Mouse (Mus musculus): Measurements from ENCODE around the gene Tnfrsf12a. TPM values are rescaled to one million over a fixed set of nuclear protein-coding genes. Genes with fewer than 3 reads are reported as not detected.

Tnfrsf12a gene
- polyA plus RNA-seq, 1 experiment, result 3.8 TPM

DNA sequence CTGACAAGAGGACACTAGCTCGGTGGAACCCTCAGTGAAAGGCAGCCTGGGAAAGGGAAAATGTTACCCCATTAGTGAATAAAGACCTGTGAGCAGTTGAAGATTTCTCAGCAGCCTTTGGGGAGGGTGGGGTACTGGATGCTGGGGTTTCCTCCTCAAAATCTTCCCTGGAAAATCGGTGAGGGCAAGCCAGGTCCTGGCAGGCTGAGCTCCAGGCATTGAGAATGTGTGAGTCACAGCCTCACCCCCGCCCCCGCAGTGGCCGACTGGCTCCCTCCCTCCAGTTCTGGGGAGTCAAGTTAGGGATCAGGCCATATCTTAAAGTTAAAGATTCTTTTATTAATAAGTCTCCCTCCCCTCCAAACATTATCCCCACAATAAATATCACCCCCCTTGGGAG lies 2.1 kb downstream of the Tnfrsf12a start:
- DNase-seq (ENCODE audit: low read depth in 1 of 2, low spot score in 2 of 2), result no peak
- Histone ChIP-seq H3K27ac (ENCODE audit: insufficient read depth, low read length) (no peak overlapping the region), H3K27me3 (ENCODE audit: control insufficient read depth, insufficient read depth, low read length) (peaks cover 8% of the 10 kb centered on the region), H3K4me1 (ENCODE audit: control insufficient read depth, insufficient read depth, insufficient read length) (peaks cover 13% of the 10 kb centered on the region), H3K4me3 (ENCODE audit: extremely low read depth, insufficient read depth, insufficient read length) (no peak overlapping the region), H3K36me3 (ENCODE audit: control insufficient read depth, insufficient read depth, low read length) (peaks cover under 1% of the 10 kb centered on the region; the same call in 1 of the 2 replicates)
- 71% methylated on average over 5 of the region's 5 CpGs for WGBS
- no peak for TF ChIP-seq CTCF (IDR thresholded peaks at IDR 0.05; ENCODE audit: extremely low read depth, insufficient read depth, insufficient read length, insufficient replicate concordance)

DNA sequence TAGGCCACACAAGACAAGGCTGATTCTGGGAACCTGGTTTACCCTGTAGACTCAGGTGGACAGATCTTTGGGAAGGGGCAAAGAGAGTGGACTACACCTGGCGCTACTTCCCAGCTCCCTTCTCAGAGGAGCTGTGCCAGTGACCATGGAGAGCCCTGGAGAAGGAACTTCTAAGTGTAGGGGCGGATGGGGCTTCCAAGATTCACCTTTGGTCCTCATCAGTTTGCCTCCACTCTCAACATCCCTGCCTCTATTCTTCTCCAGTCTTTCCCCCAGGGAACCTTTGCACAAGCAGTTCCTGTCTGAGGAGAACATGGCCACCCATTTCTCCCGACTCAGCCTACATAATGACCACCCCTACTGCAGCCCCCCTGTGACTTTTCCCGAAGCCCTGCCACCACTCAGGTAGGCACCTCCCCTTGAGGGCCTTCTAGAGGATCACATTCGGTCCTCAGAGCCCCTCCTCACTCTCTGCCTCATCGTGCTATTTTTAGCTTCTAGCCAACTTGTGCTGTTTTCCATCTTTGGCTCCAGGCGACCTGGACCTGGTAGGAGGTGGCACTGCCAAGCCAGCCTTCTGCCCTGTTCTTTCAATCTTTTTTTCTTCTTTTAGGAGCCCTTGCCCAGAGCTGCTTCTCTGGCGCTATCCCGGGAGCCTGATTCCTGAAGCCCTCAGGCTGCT lies 2.9 kb downstream of the Tnfrsf12a start:
- no peak for TF ChIP-seq CTCF (IDR thresholded peaks at IDR 0.05; ENCODE audit: extremely low read depth, insufficient read depth, insufficient read length, insufficient replicate concordance)
- no peak for TF ChIP-seq POLR2A (IDR thresholded peaks at IDR 0.05; ENCODE audit: low read depth, low read length)
- 62% methylated on average over 9 of the region's 9 CpGs for WGBS
- Histone ChIP-seq H3K4me3 (ENCODE audit: extremely low read depth, insufficient read depth, insufficient read length) (peak overlapping the region; percentile 84; the same call in 1 of the 2 replicates), H3K4me1 (ENCODE audit: control insufficient read depth, insufficient read depth, insufficient read length) (peaks cover 13% of the 10 kb centered on the region), H3K27me3 (ENCODE audit: control insufficient read depth, insufficient read depth, low read length) (peaks cover 6% of the 10 kb centered on the region), H3K36me3 (ENCODE audit: control insufficient read depth, insufficient read depth, low read length) (peaks cover 5% of the 10 kb centered on the region), H3K27ac (ENCODE audit: insufficient read depth, low read length) (peak overlapping the region; percentile 96; the same call in 1 of the 2 replicates)
- DNase-seq (ENCODE audit: low read depth in 1 of 2, low spot score in 2 of 2), result no peak

DNA sequence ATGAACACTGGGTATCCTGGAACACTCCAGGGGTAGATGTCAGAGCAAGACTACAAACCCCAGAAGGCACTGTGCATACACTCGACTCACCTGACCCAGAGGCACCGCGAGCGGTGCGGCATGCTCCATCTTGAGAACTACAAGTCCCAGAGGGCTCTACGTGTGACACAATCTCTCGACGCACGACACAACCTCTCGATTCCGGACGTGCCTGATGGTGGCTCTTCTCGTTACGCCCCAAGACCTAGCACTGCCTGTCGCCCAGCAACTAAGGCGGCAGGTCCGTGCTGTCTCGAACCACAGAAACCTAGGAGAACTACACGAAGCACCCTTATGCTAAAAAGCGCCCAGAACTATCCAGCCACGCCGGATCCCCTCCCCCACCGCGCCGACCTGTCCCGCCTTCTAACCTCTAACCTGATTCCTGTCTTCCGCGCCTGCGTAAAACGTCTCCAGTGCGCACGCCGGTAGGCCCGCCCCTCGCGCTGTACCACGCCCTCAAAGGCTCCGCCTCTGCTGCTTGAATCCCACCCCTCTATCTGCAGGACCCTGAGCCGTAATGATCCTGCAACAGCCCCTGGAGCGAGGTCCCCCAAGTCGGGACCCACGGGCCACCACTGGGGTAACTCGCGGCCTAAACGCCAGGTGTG lies 3.7 kb downstream of the Tnfrsf12a start, which contains the start of the genes Hcfc1r1 and Thoc6:
TSS of gene Hcfc1r1 (plus strand) at position 173 of the 650 bp plus-strand sequence.
TSS of gene Thoc6 (minus strand) at position 459 of the 650 bp plus-strand sequence.
- H3K4me3 ChIP-seq (ENCODE audit: extremely low read depth, insufficient read depth, insufficient read length), result peak within 1 kb of the TSS; percentile 84
- H3K27me3 ChIP-seq (ENCODE audit: control insufficient read depth, insufficient read depth, low read length), result no peaks in the 10 kb centered on the region
- H3K4me1 ChIP-seq (ENCODE audit: control insufficient read depth, insufficient read depth, insufficient read length), result peaks cover 13% of the 10 kb centered on the region
- H3K27ac ChIP-seq (ENCODE audit: insufficient read depth, low read length), result peak within 1 kb of the TSS; percentile 96
- peaks cover 12% of the 10 kb centered on the region for H3K36me3 ChIP-seq (ENCODE audit: control insufficient read depth, insufficient read depth, low read length)
- WGBS, result under 1% methylated on average over 45 of the region's 45 CpGs
- TF ChIP-seq POLR2A (IDR thresholded peaks at IDR 0.05; ENCODE audit: low read depth, low read length), result peak; percentile 40
- no peak for TF ChIP-seq CTCF (IDR thresholded peaks at IDR 0.05; ENCODE audit: extremely low read depth, insufficient read depth, insufficient read length, insufficient replicate concordance)
- DNase-seq (ENCODE audit: low read depth in 1 of 2, low spot score in 2 of 2), result peak; percentile 88 to 94

DNA sequence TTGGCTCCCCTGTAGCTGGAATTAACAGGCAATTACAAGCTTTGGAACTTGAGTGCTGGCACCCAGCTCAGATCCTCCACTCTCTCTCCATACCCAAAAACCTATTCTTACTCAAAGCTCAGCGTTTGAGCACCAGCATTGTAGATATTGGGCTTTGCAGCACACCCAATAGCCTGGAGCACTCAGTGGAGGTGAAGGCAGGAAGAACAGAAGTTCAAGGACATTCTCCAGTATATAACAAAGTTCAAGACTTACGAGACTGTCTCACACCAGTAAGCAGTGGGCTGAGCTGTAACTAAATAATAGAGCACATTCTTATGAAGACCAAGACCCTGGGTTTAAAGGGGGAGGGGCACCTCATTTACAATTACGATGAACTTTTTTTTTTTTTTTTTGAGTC lies 4.5 kb downstream of the Tnfrsf12a start:
- no peaks in the 10 kb centered on the region for H3K27me3 ChIP-seq (ENCODE audit: control insufficient read depth, insufficient read depth, low read length)
- H3K27ac ChIP-seq (ENCODE audit: insufficient read depth, low read length), result no peak overlapping the region
- DNase-seq (ENCODE audit: low read depth in 1 of 2, low spot score in 2 of 2), result no peak
- 68% methylated on average over 3 of the region's 3 CpGs for WGBS
- H3K4me3 ChIP-seq (ENCODE audit: extremely low read depth, insufficient read depth, insufficient read length), result no peak overlapping the region
- peaks cover 15% of the 10 kb centered on the region for H3K36me3 ChIP-seq (ENCODE audit: control insufficient read depth, insufficient read depth, low read length)
- H3K4me1 ChIP-seq (ENCODE audit: control insufficient read depth, insufficient read depth, insufficient read length), result peaks cover 13% of the 10 kb centered on the region
- TF ChIP-seq POLR2A (IDR thresholded peaks at IDR 0.05; ENCODE audit: low read depth, low read length) (no peak), CTCF (IDR thresholded peaks at IDR 0.05; ENCODE audit: extremely low read depth, insufficient read depth, insufficient read length, insufficient replicate concordance) (no peak)

GRCm38 (mm10) chr17:23671519-23671918 lies 5.7 kb downstream of the Tnfrsf12a start:
- Histone ChIP-seq H3K4me3 (ENCODE audit: extremely low read depth, insufficient read depth, insufficient read length) (no peak overlapping the region), H3K4me1 (ENCODE audit: control insufficient read depth, insufficient read depth, insufficient read length) (peaks cover 11% of the 10 kb centered on the region), H3K27ac (ENCODE audit: insufficient read depth, low read length) (no peak overlapping the region), H3K36me3 (ENCODE audit: control insufficient read depth, insufficient read depth, low read length) (peaks cover 15% of the 10 kb centered on the region), H3K27me3 (ENCODE audit: control insufficient read depth, insufficient read depth, low read length) (no peaks in the 10 kb centered on the region)
- 83% methylated on average over 3 of the region's 3 CpGs for WGBS
- no peak for DNase-seq (ENCODE audit: low read depth in 1 of 2, low spot score in 2 of 2)
- no peak for TF ChIP-seq POLR2A (IDR thresholded peaks at IDR 0.05; ENCODE audit: low read depth, low read length)
- TF ChIP-seq CTCF (IDR thresholded peaks at IDR 0.05; ENCODE audit: extremely low read depth, insufficient read depth, insufficient read length, insufficient replicate concordance), result no peak

DNA sequence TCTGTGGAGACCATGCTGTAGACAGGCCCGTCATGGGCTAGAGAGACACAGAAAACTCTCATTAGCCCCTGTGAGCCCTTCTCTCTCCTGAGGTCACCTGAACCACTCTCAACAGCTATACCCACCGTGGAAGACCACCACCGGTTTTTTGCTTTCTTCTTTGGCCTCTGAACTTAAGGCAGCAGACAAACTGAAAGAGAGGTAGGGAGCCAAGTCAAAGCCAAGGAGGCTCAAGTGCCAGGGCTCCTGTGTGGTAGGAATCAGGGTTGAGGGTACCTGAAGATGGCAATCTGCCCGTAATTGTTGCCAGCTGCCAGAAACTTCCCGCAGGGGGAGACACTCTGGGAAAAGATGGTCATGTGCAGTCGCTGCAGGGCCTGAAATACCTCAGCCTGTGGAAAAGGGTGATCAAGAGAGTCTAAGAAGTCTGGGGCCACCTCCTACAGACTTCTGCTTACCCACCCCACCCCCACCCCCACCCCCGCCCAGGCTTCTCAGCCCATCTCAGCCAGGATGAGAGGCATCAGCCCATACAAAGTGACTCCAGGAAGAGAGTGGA lies 6.7 kb downstream of the Tnfrsf12a start:
- H3K4me3 ChIP-seq (ENCODE audit: extremely low read depth, insufficient read depth, insufficient read length), result no peak overlapping the region
- peaks cover 15% of the 10 kb centered on the region for H3K36me3 ChIP-seq (ENCODE audit: control insufficient read depth, insufficient read depth, low read length)
- 91% methylated on average over 7 of the region's 7 CpGs for WGBS
- H3K27me3 ChIP-seq (ENCODE audit: control insufficient read depth, insufficient read depth, low read length), result no peaks in the 10 kb centered on the region
- no peak overlapping the region for H3K27ac ChIP-seq (ENCODE audit: insufficient read depth, low read length)
- H3K4me1 ChIP-seq (ENCODE audit: control insufficient read depth, insufficient read depth, insufficient read length), result peaks cover 5% of the 10 kb centered on the region; the same call in 1 of the 2 replicates
- DNase-seq (ENCODE audit: low read depth in 1 of 2, low spot score in 2 of 2), result no peak
- TF ChIP-seq CTCF (IDR thresholded peaks at IDR 0.05; ENCODE audit: extremely low read depth, insufficient read depth, insufficient read length, insufficient replicate concordance) (no peak), POLR2A (IDR thresholded peaks at IDR 0.05; ENCODE audit: low read depth, low read length) (no peak)
